Mouse (Mus musculus) liver, embryonic 14.5 days (tissue): ENCODE results near the gene Deaf1.
"Not testable (repeated sequence)": the region's sequence is repeated elsewhere in the genome, so short reads cannot be mapped to it uniquely, and the experiment has no call there.

Source experiments
- CTCF ChIP-seq: IDR thresholded peaks from 2 replicates; pipeline ENCODE4 v1.5.1; 2016; ENCODE audit warnings: antibody characterized with exemption, low read depth, control low read depth
- EP300 ChIP-seq: IDR thresholded peaks from 2 replicates; pipeline ENCODE4 v1.6.1; 2016; ENCODE audit warnings: antibody characterized with exemption, low read depth

GRCm38 (mm10) chr7:141250486-141250885 is 77.0 kb downstream of the Deaf1 start:
- TF ChIP-seq CTCF, EP300: not testable (repeated sequence)
